Mouse (Mus musculus): Measurements from ENCODE around the gene Tfap4. TPM values are rescaled to one million over a fixed set of nuclear protein-coding genes. Genes with fewer than 3 reads are reported as not detected.

Gene Tfap4
- polyA plus RNA-seq, 1 experiment from 2014 or later: 5.6 TPM

GRCm38 (mm10) chr16:4548953-4549688, 10.5 kb downstream of the Tfap4 start:
- Histone ChIP-seq H3K9me3 (replicated peaks) (no peaks in the 10 kb centered on the region), H3K36me3 (peaks cover 22% of the 10 kb centered on the region), H3K9ac (no peak overlapping the region), H3K4me3 (no peak overlapping the region), H3K4me2 (no peak overlapping the region), H3K27me3 (no peaks in the 10 kb centered on the region), H3K4me1 (replicated peaks) (peaks cover 29% of the 10 kb centered on the region), H3K27ac (no peak overlapping the region)
- ATAC-seq (replicated peaks; ENCODE audit: insufficient number of reproducible peaks, insufficient read depth, low FRiP score, low read depth): no peak
- WGBS: 90% methylated on average over 18 of the region's 18 CpGs

- no peak overlapping the region for H3K4me2 ChIP-seq
- H3K9me3 ChIP-seq (replicated peaks): no peaks in the 10 kb centered on the region
- no peak for ATAC-seq (replicated peaks; ENCODE audit: insufficient number of reproducible peaks, insufficient read depth, low FRiP score, low read depth)
- no peak overlapping the region for H3K27ac ChIP-seq
- 92% methylated on average over 5 of the region's 5 CpGs for WGBS
- H3K4me3 ChIP-seq: no peak overlapping the region
- H3K4me1 ChIP-seq (replicated peaks): peaks cover 15% of the 10 kb centered on the region
- H3K36me3 ChIP-seq: peaks cover 22% of the 10 kb centered on the region
- no peaks in the 10 kb centered on the region for H3K27me3 ChIP-seq
- no peak overlapping the region for H3K9ac ChIP-seq
Observed at GRCm38 (mm10) chr16:4547611-4548010, 12.0 kb downstream of the Tfap4 start.

GRCm38 (mm10) chr16:4546838-4547237, 12.8 kb downstream of the Tfap4 start:
- Histone ChIP-seq H3K4me1 (replicated peaks) (peaks cover 13% of the 10 kb centered on the region), H3K27me3 (no peaks in the 10 kb centered on the region), H3K9ac (no peak overlapping the region), H3K4me3 (no peak overlapping the region), H3K9me3 (replicated peaks) (no peaks in the 10 kb centered on the region), H3K4me2 (no peak overlapping the region), H3K27ac (no peak overlapping the region), H3K36me3 (peaks cover 22% of the 10 kb centered on the region)
- ATAC-seq (replicated peaks; ENCODE audit: insufficient number of reproducible peaks, insufficient read depth, low FRiP score, low read depth): no peak
- 93% methylated on average over 8 of the region's 8 CpGs for WGBS

GRCm38 (mm10) chr16:4544845-4545244, 14.8 kb downstream of the Tfap4 start:
- no peaks in the 10 kb centered on the region for H3K9me3 ChIP-seq (replicated peaks)
- 56% methylated on average over 9 of the region's 9 CpGs for WGBS
- H3K36me3 ChIP-seq: peaks cover 22% of the 10 kb centered on the region
- peaks cover 6% of the 10 kb centered on the region for H3K4me1 ChIP-seq (replicated peaks)
- no peak overlapping the region for H3K27ac ChIP-seq
- no peak for ATAC-seq (replicated peaks; ENCODE audit: insufficient number of reproducible peaks, insufficient read depth, low FRiP score, low read depth)
- no peaks in the 10 kb centered on the region for H3K27me3 ChIP-seq
- H3K4me3 ChIP-seq: no peak overlapping the region
- no peak overlapping the region for H3K9ac ChIP-seq
- no peak overlapping the region for H3K4me2 ChIP-seq

- H3K9ac ChIP-seq: no peak overlapping the region
- peaks cover 16% of the 10 kb centered on the region for H3K36me3 ChIP-seq
- no peak overlapping the region for H3K27ac ChIP-seq
- H3K4me2 ChIP-seq: no peak overlapping the region
- H3K4me1 ChIP-seq (replicated peaks): peaks cover 11% of the 10 kb centered on the region
- no peak overlapping the region for H3K4me3 ChIP-seq
- ATAC-seq (replicated peaks; ENCODE audit: insufficient number of reproducible peaks, insufficient read depth, low FRiP score, low read depth): no peak
- 77% methylated on average over 3 of the region's 3 CpGs for WGBS
- H3K27me3 ChIP-seq: no peaks in the 10 kb centered on the region
- H3K9me3 ChIP-seq (replicated peaks): no peaks in the 10 kb centered on the region
Observed at GRCm38 (mm10) chr16:4543266-4543665, 16.4 kb downstream of the Tfap4 start.

GRCm38 (mm10) chr16:4542236-4542774, 17.3 kb downstream of the Tfap4 start:
- Histone ChIP-seq H3K9me3 (replicated peaks) (no peaks in the 10 kb centered on the region), H3K4me1 (replicated peaks) (peaks cover 18% of the 10 kb centered on the region), H3K27me3 (no peaks in the 10 kb centered on the region), H3K4me3 (peak overlapping the region; percentile 60), H3K27ac (peak overlapping the region; percentile 16; the same call in 1 of the 2 replicates), H3K4me2 (peak overlapping the region; percentile 74), H3K9ac (peak overlapping the region; percentile 31; the same call in 1 of the 2 replicates), H3K36me3 (peaks cover 11% of the 10 kb centered on the region)
- no peak for ATAC-seq (replicated peaks; ENCODE audit: insufficient number of reproducible peaks, insufficient read depth, low FRiP score, low read depth)
- 38% methylated on average over 7 of the region's 7 CpGs for WGBS

- Histone ChIP-seq H3K27ac (peak within 1 kb of the TSS; percentile 66), H3K4me1 (replicated peaks) (peaks cover 18% of the 10 kb centered on the region), H3K4me2 (peak within 1 kb of the TSS; percentile 74), H3K36me3 (peaks cover 5% of the 10 kb centered on the region; the same call in 1 of the 2 replicates), H3K9ac (peak within 1 kb of the TSS; percentile 50), H3K27me3 (no peaks in the 10 kb centered on the region), H3K4me3 (peak within 1 kb of the TSS; percentile 60), H3K9me3 (replicated peaks) (no peaks in the 10 kb centered on the region)
- peak; percentile 98 for ATAC-seq (replicated peaks; ENCODE audit: insufficient number of reproducible peaks, insufficient read depth, low FRiP score, low read depth)
- 1% methylated on average over 43 of the region's 43 CpGs for WGBS
Observed at GRCm38 (mm10) chr16:4541501-4542198, 18.0 kb downstream of the Tfap4 start, which contains the start of gene Srl. TSS of gene Srl (minus strand) at chr16:4541816.

- 63% methylated on average over 4 of the region's 4 CpGs for WGBS
- ATAC-seq (replicated peaks; ENCODE audit: insufficient number of reproducible peaks, insufficient read depth, low FRiP score, low read depth): no peak
- Histone ChIP-seq H3K27ac (peak overlapping the region; percentile 66), H3K4me2 (peak overlapping the region; percentile 74), H3K4me3 (peak overlapping the region; percentile 60), H3K9me3 (replicated peaks) (no peaks in the 10 kb centered on the region), H3K27me3 (no peaks in the 10 kb centered on the region), H3K9ac (peak overlapping the region; percentile 50), H3K36me3 (peaks cover 5% of the 10 kb centered on the region; the same call in 1 of the 2 replicates), H3K4me1 (replicated peaks) (peaks cover 18% of the 10 kb centered on the region)
Observed at GRCm38 (mm10) chr16:4541033-4541432, 18.6 kb downstream of the Tfap4 start.

- peaks cover 18% of the 10 kb centered on the region for H3K4me1 ChIP-seq (replicated peaks)
- H3K9me3 ChIP-seq (replicated peaks): no peaks in the 10 kb centered on the region
- H3K4me3 ChIP-seq: no peak overlapping the region
- H3K4me2 ChIP-seq: no peak overlapping the region
- no peak overlapping the region for H3K27ac ChIP-seq
- 89% methylated on average over 12 of the region's 12 CpGs for WGBS
- ATAC-seq (replicated peaks; ENCODE audit: insufficient number of reproducible peaks, insufficient read depth, low FRiP score, low read depth): no peak
- H3K36me3 ChIP-seq: peaks cover under 1% of the 10 kb centered on the region; the same call in 1 of the 2 replicates
- no peaks in the 10 kb centered on the region for H3K27me3 ChIP-seq
- no peak overlapping the region for H3K9ac ChIP-seq
Observed at GRCm38 (mm10) chr16:4540064-4540775, 19.4 kb downstream of the Tfap4 start.

- Histone ChIP-seq H3K4me2 (no peak overlapping the region), H3K9ac (no peak overlapping the region), H3K9me3 (replicated peaks) (no peaks in the 10 kb centered on the region), H3K27ac (no peak overlapping the region), H3K4me1 (replicated peaks) (peaks cover 18% of the 10 kb centered on the region), H3K27me3 (no peaks in the 10 kb centered on the region), H3K4me3 (no peak overlapping the region), H3K36me3 (no peaks in the 10 kb centered on the region)
- no peak for ATAC-seq (replicated peaks; ENCODE audit: insufficient number of reproducible peaks, insufficient read depth, low FRiP score, low read depth)
- WGBS: 83% methylated on average over 4 of the region's 4 CpGs
Observed at GRCm38 (mm10) chr16:4539521-4539920, 20.1 kb downstream of the Tfap4 start.
